Mouse (Mus musculus) lung, embryonic 16.5 days (tissue): ENCODE results near the gene Mb. TPM values are rescaled to one million over a fixed set of nuclear protein-coding genes. Genes with fewer than 3 reads are reported as not detected.
A peak's percentile ranks its signal among the peaks of the same experiment; 100 is the strongest.

Experiments
- ATAC-seq: fragments of 200-750 bp; cut with Nextera tagmentation; 2 replicates; pipeline ENCODE4 v1.8.0; 2017; ENCODE audit warnings: low read depth, mild to moderate bottlenecking, moderate library complexity
- H3K27ac ChIP-seq: fragments of 300-500 bp; sonication (generic); 2 replicates; pipeline ENCODE4 v1.5.1; 2014; ENCODE audit warnings: mild to moderate bottlenecking, control low read depth, low read length
- H3K27me3 ChIP-seq: fragments of 300-500 bp; sonication (generic); 2 replicates; pipeline ENCODE4 v1.6.1; 2014; ENCODE audit warnings: low read depth, low read length, mixed read lengths; ENCODE audit not compliant: control insufficient read depth, insufficient read depth
- H3K36me3 ChIP-seq: fragments of 300-500 bp; sonication (generic); 2 replicates; pipeline ENCODE4 v1.6.1; 2014; ENCODE audit warnings: low read length; ENCODE audit not compliant: control insufficient read depth, insufficient read depth
- H3K4me1 ChIP-seq: fragments of 300-500 bp; sonication (generic); replicated peaks from 2 replicates; pipeline ENCODE4 v1.6.1; 2014; ENCODE audit warnings: low read length, mixed read lengths; ENCODE audit not compliant: control insufficient read depth, insufficient read depth
- H3K4me2 ChIP-seq: fragments of 300-500 bp; sonication (generic); 2 replicates; pipeline ENCODE4 v1.6.1; 2014; ENCODE audit warnings: low read depth, low read length, control low read depth
- H3K4me3 ChIP-seq: fragments of 300-500 bp; sonication (generic); 2 replicates; pipeline ENCODE4 v1.5.1; 2014; ENCODE audit warnings: mild to moderate bottlenecking, low read length, control low read depth
- H3K9ac ChIP-seq: fragments of 300-500 bp; sonication (generic); 2 replicates; pipeline ENCODE4 v1.6.1; 2014; ENCODE audit warnings: low read length, control low read depth
- H3K9me3 ChIP-seq: fragments of 300-500 bp; sonication (generic); 2 replicates; pipeline ENCODE4 v1.6.1; 2016; ENCODE audit warnings: low read length; ENCODE audit not compliant: control insufficient read depth
- WGBS: fragments of 180-500 bp; shearing (Covaris S2); extraction: QIAGEN DNeasy Blood & Tissue Kit; methylation state at CpG from one replicate; pipeline ENCODE4 v1.1.7; 2014; 5-methylcytosine and 5-hydroxymethylcytosine counted together
- polyA plus RNA-seq: library from polyadenylated mRNA; unstranded; fragments of >200 nt; fragmentation: Nextera tagmentation; extraction: Ambion mirVana; gene quantifications from 2 replicates; pipeline ENCODE4 v1.2.1, GENCODE M21; 2015

The Mb gene
- polyA plus RNA-seq, 1 experiment from 2014 or later = 2.4 TPM

DNA sequence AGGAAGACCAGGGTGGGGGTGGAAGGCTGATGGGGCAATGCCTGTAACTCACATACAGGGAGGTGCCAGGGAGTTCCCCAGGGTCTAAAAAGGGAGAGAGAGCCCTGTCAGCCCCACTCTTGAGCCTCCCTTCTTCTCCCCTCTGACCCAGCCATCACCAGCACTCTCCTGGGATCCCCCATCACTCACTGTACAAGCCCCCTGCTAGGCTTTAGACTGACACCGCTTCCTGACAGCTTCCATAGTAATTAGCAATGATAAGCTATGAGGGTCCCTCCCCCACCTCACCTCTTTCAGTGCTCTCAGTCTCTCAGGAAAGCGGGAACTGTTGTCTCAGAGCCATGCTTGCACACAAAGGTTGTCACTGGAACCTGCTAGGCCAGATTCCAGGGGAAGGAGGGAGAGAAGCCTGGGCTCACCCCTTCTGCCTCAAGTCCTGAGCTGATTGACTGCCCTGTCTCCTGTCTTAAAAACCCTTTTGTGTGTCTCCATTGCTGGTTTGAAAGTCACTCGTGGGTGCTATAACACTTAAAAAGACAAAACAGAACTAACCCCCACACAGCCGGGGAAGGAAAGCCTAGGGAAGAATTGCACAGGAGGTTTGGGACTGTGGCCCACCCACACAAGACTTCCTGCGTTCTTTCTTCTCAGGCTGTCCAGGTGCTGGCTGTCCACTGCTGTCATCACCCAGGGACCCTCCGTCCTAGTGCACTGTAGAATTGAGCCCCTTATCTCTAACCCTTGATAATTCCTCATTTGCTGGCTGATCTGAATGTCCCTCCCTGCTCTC lies 5.7 kb upstream of the Mb start:
- Histone ChIP-seq H3K9ac (no peak overlapping the region), H3K9me3 (no peaks in the 10 kb centered on the region), H3K4me3 (no peak overlapping the region), H3K27me3 (no peaks in the 10 kb centered on the region), H3K4me2 (no peak overlapping the region), H3K27ac (peak overlapping the region; percentile 33), H3K4me1 (peaks cover 10% of the 10 kb centered on the region), H3K36me3 (no peaks in the 10 kb centered on the region)
- ATAC-seq = peak; percentile 77
- 16% methylated on average over 6 of the region's 6 CpGs for WGBS

- no peaks in the 10 kb centered on the region for H3K9me3 ChIP-seq
- no peak for ATAC-seq
- WGBS = 57% methylated on average over 5 of the region's 5 CpGs
- no peaks in the 10 kb centered on the region for H3K27me3 ChIP-seq
- H3K36me3 ChIP-seq = no peaks in the 10 kb centered on the region
- peaks cover 10% of the 10 kb centered on the region for H3K4me1 ChIP-seq
- H3K4me2 ChIP-seq = no peak overlapping the region
- H3K4me3 ChIP-seq = no peak overlapping the region
- H3K27ac ChIP-seq = no peak overlapping the region
- H3K9ac ChIP-seq = no peak overlapping the region
Measured at GRCm38 (mm10) chr15:77054611-77055175, 4.2 kb upstream of the Mb start.

DNA sequence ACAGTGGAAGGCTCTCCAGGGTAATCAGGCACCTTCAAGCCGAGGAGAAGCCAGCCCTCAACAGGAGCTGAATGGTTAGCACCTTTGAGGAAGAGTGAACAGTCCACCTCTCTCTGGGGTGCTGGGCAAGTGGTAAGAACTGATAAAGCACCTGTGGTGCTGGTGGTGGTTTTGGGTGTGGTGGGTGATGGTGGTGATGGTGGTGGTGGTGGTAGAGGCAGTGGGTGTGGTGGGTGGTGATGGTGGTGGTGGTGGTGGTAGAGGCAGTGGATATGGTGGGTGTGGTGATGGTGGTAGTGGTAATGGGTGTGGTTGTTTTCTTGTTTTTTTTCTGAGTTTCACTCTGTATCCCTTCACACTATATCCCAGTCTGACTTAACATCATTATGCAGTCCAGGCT lies 2.6 kb upstream of the Mb start:
- Histone ChIP-seq H3K36me3 (no peaks in the 10 kb centered on the region), H3K4me2 (no peak overlapping the region), H3K9ac (no peak overlapping the region), H3K27me3 (no peaks in the 10 kb centered on the region), H3K27ac (no peak overlapping the region), H3K9me3 (no peaks in the 10 kb centered on the region), H3K4me1 (peaks cover 10% of the 10 kb centered on the region), H3K4me3 (no peak overlapping the region)
- ATAC-seq = no peak
- 79% methylated on average over 1 of the region's 1 CpGs for WGBS

DNA sequence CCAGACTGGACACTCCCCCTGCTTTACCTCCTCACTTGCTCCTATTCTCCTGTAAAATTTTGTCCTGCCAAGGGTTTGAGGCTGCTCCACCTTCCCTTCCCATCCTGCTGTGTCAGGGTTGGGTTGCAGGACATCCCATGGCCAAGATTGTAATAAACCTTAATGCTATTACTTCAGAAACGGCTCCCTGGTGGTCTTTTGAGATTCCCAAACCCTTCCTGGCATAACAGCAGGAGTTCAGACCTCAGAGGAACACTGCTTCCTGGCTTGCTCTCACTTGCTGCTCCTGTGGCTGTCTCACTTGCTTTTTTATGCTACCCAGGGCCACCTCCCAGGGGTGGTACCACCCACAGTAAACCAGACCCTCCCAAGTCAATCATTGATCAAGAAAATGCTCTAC lies 1.7 kb upstream of the Mb start:
- no peak overlapping the region for H3K9ac ChIP-seq
- H3K4me3 ChIP-seq = no peak overlapping the region
- H3K4me2 ChIP-seq = no peak overlapping the region
- H3K36me3 ChIP-seq = no peaks in the 10 kb centered on the region
- no peaks in the 10 kb centered on the region for H3K9me3 ChIP-seq
- H3K4me1 ChIP-seq = peaks cover 10% of the 10 kb centered on the region
- no peak for ATAC-seq
- WGBS = 58% methylated on average over 1 of the region's 1 CpGs
- H3K27ac ChIP-seq = no peak overlapping the region
- no peaks in the 10 kb centered on the region for H3K27me3 ChIP-seq

GRCm38 (mm10) chr15:77045609-77046008 lies 4.9 kb downstream of the Mb start:
- H3K4me1 ChIP-seq = no peaks in the 10 kb centered on the region
- no peak for ATAC-seq
- no peak overlapping the region for H3K4me3 ChIP-seq
- no peak overlapping the region for H3K4me2 ChIP-seq
- no peaks in the 10 kb centered on the region for H3K27me3 ChIP-seq
- 60% methylated on average over 10 of the region's 10 CpGs for WGBS
- H3K9ac ChIP-seq = no peak overlapping the region
- H3K9me3 ChIP-seq = no peaks in the 10 kb centered on the region
- H3K27ac ChIP-seq = no peak overlapping the region
- H3K36me3 ChIP-seq = no peaks in the 10 kb centered on the region

GRCm38 (mm10) chr15:77044597-77045320 lies 5.7 kb downstream of the Mb start, which contains the start of gene Apol6:
Apol6 (plus strand) TSS chr15:77044729.
- H3K4me1 ChIP-seq = no peaks in the 10 kb centered on the region
- H3K27me3 ChIP-seq = no peaks in the 10 kb centered on the region
- no peak within 1 kb of the TSS for H3K4me3 ChIP-seq
- H3K36me3 ChIP-seq = no peaks in the 10 kb centered on the region
- ATAC-seq = no peak
- 76% methylated on average over 12 of the region's 12 CpGs for WGBS
- H3K9me3 ChIP-seq = no peaks in the 10 kb centered on the region
- H3K27ac ChIP-seq = no peak within 1 kb of the TSS
- H3K4me2 ChIP-seq = no peak within 1 kb of the TSS
- H3K9ac ChIP-seq = no peak within 1 kb of the TSS

DNA sequence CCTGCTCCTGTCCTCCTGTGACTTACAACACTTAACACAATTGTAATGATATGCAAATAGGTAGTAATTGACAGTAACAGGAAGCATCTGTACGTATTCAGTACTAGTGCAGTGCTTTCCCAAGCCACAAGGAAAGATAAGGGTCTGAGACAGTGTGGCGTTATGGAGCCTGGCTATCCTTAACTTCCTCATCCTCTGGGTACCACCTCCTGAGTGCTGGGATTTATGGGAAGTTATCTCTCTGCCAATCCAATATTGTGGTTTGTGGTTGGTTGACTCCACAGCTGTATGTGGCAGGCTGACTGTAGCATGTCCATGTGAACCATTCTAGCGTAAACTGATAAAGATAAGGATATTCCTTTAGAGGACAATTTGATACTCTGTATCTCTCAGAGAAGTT lies 9.7 kb downstream of the Mb start:
- Histone ChIP-seq H3K4me2 (no peak overlapping the region), H3K9ac (no peak overlapping the region), H3K36me3 (no peaks in the 10 kb centered on the region), H3K9me3 (no peaks in the 10 kb centered on the region), H3K4me3 (no peak overlapping the region), H3K4me1 (peaks cover 24% of the 10 kb centered on the region), H3K27ac (no peak overlapping the region), H3K27me3 (no peaks in the 10 kb centered on the region)
- ATAC-seq = no peak
- 70% methylated on average over 3 of the region's 3 CpGs for WGBS

DNA sequence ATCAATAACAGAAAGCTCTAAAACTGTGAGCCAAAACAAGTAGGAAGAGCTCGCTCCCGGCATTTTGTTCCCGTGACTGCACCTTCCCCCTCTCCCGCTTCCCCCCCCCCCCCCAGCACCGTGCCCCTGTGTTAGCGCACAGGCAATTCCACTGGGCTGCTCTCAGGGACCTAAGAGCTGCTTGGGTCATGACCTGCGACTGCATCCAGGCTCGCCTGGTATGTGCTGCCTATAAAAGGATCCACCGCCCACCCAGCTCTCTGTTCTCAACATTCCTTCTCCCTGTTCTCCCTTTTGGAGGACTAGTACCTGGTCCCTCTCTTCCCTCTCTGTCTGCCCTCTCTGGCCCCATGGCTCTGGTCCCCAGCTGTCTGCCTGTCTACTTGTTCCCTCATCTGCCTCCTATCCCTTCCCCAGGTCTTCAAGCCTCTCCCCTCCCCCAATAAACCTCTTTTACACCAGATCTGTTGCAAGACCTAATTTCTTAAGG lies 11.2 kb downstream of the Mb start:
- Histone ChIP-seq H3K4me1 (peaks cover 26% of the 10 kb centered on the region), H3K36me3 (no peaks in the 10 kb centered on the region), H3K4me2 (no peak overlapping the region), H3K4me3 (no peak overlapping the region), H3K27me3 (no peaks in the 10 kb centered on the region), H3K9ac (no peak overlapping the region), H3K27ac (no peak overlapping the region), H3K9me3 (no peaks in the 10 kb centered on the region)
- ATAC-seq = no peak
- WGBS = 80% methylated on average over 6 of the region's 9 CpGs
